Mouse (Mus musculus) mammary gland, adult 2 months (tissue): Measurements from ENCODE around the gene Rpl9. TPM values are rescaled to one million over a fixed set of nuclear protein-coding genes. Genes with fewer than 3 reads are reported as not detected.

Experiments used
- polyA plus RNA-seq: library from polyadenylated mRNA; depleted of rRNA; stranded (reverse); fragments of >200 nt; gene quantifications from 2 replicates; pipeline ENCODE4 v1.2.3, GENCODE M21; 2012; ENCODE audit warnings: low replicate concordance; rRNA removed

Rpl9 gene
- 149 and 322 TPM in 2 replicates for polyA plus RNA-seq

DNA sequence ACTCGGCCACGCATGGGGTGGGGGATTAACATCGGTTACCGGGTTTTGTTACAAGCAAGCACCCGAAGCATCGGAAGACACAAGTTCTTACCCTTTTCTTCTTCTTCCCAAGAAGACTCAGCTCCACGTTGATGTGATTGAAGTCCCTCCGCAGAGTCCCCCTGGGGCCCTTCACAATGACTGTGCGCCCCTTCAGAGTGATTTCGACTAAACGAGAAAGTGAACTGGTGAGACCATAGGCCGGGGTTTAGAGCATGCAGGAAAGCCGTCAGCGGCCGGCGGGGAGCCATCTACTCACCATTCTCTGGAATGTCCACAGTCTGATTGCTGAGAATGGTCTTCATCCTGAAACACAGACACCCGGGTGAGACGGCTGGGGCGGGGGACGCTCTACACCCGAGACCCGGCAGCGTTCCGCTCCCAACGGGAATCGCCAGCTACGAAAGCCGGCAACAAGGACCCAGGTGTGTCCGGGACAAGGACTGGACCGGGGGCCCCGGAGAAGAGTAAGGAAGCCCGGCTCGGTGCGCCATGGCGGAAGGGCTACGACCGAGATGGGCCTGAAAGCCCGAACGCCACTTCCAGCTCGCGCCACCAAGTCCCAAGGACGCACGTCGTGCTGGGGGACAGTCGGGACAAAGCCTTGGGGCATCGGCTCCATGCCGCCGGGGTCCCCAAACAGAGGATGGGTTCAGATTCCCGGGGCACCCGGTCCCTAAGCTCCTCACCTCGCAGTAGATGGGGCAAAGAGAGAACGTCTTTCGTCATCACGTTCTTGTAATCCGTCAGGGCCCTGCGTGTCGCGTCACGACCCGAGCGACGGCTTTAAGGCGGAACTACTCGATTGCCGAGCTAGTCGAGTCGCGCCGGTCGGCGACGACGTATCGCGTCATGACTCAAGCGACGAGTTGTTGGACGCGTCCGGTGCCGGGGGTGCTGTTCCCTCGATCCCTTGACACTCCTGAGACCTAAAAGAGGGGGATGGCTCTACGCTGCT, at the start of gene Rpl9, which contains the start of gene Lias:
Gene Rpl9 (minus strand): TSS at position 797 of the 997 bp plus-strand sequence.
Gene Lias (plus strand): TSS at position 850 of the 997 bp plus-strand sequence.

DNA sequence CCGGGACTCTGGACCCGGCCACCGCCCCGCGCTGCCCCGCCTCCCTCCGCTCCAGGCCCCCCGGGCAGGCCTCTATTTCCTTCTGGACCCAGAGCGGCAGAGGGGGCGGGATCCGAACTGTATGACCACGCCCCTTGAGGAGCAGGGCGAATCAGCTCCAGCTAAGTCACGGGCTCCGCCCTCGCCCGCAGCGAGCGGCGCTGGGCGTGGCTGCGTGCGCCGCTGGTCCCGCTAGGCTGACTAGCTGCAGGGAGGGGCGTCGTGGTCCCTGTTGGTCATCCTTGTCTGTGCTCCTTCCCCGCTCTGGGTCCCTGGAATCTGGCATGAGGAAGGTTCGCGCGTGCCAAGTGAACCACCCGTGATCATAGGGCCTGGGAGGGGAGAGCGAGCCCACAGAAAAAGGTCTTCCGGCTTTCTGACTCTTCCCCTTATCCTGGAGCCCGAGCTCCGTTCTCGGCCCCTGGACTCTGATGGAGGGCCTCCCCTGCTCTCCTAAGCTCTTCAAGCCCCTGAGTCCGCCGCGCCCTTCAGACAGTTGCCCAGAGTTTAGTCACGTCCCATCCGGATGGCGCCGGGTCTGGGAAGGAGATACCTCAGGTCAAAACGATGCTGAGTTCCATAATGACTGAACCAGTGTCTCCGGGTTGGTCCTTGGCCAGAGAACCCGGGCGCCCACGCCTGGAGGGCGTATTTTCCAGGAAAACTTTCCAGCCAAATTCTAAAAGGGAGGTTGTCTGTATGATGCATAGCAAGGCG, 44.7 kb upstream of the Rpl9 start, which contains the start of gene Ugdh:
Gene Ugdh (minus strand): TSS at position 144 of the 756 bp plus-strand sequence.

DNA sequence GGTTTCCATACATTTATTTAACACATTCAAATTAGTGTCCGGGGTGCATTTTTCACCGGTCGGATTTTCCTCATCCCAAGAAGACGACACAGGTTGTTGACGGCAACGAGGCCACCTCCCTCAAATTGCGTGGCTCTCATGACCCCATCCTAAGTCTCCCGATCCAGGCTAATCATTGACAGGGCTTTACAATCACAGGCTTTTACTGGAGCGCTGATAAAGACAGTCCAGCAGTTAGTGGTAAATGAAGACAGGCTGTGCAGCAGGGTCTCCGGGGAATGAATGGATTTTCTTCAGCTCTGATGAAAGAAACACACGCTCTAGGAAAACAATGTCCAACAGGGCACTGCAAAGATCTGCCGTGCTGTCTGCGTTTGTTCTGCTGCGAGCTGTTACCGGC, 43.1 kb downstream of the Rpl9 start, which contains the start of gene Klb:
Gene Klb (plus strand): TSS at position 147 of the 400 bp plus-strand sequence.

Other genes with a start within 250 kb of the Rpl9 start
- gene Wdr19, start 191.7 kb downstream of the Rpl9 start, polyA plus RNA-seq = 2.3 and 4.2 TPM in 2 replicates
- 10.0 and 14.3 TPM in 2 replicates for gene Rfc1, start 55.8 kb downstream of the Rpl9 start, polyA plus RNA-seq
- 22.1 and 26.4 TPM in 2 replicates for gene Klb, start 43.1 kb downstream of the Rpl9 start, polyA plus RNA-seq
- gene Lias, start 53 bp upstream of the Rpl9 start, polyA plus RNA-seq = 8.1 and 16.4 TPM in 2 replicates
- gene Ugdh, start 44.5 kb upstream of the Rpl9 start, polyA plus RNA-seq = 11.1 and 20.9 TPM in 2 replicates
- gene Gm43552, start 101.4 kb upstream of the Rpl9 start, polyA plus RNA-seq = not detected in 2 replicates
- 125 and 133 TPM in 2 replicates for gene Smim14, start 145.7 kb upstream of the Rpl9 start, polyA plus RNA-seq
- 10.1 and 21.4 TPM in 2 replicates for gene Ube2k, start 145.8 kb upstream of the Rpl9 start, polyA plus RNA-seq